Mouse (Mus musculus) limb, embryonic 14.5 days (tissue): ENCODE results near the gene Ccdc171. TPM values are rescaled to one million over a fixed set of nuclear protein-coding genes. Genes with fewer than 3 reads are reported as not detected.

Experiments
- ATAC-seq: fragments of 200-750 bp; cut with Nextera tagmentation; 2 replicates; pipeline ENCODE4 v1.8.0; 2017; ENCODE audit warnings: low read depth, moderate number of reproducible peaks, moderate TSS enrichment; ENCODE audit not compliant: low FRiP score
- DNase-seq: peaks from one replicate; pipeline ENCODE4 v3.0.0-alpha.2; 2015; ENCODE audit warnings: low spot score
- H3K27ac ChIP-seq: fragments of 300-500 bp; sonication (generic); replicated peaks from 2 replicates; pipeline ENCODE4 v1.5.1; 2014; ENCODE audit warnings: low read depth, mild to moderate bottlenecking, low read length, moderate library complexity, mixed read lengths
- H3K27me3 ChIP-seq: fragments of 300-500 bp; sonication (generic); 2 replicates; pipeline ENCODE4 v1.6.1; 2014; ENCODE audit warnings: low read length, mixed read lengths; ENCODE audit not compliant: control insufficient read depth, insufficient read depth
- H3K36me3 ChIP-seq: fragments of 300-500 bp; sonication (generic); 2 replicates; pipeline ENCODE4 v1.6.1; 2014; ENCODE audit warnings: mild to moderate bottlenecking, low read length, moderate library complexity, mixed read lengths; ENCODE audit not compliant: control insufficient read depth, insufficient read depth
- H3K4me1 ChIP-seq: fragments of 300-500 bp; sonication (generic); 2 replicates; pipeline ENCODE4 v1.6.1; 2014; ENCODE audit warnings: antibody characterized with exemption, low read length, mixed read lengths; ENCODE audit not compliant: control insufficient read depth, insufficient read depth
- H3K4me2 ChIP-seq: fragments of 300-500 bp; sonication (generic); replicated peaks from 2 replicates; pipeline ENCODE4 v1.6.1; 2014; ENCODE audit warnings: low read depth, mild to moderate bottlenecking, low read length, moderate library complexity; ENCODE audit not compliant: severe bottlenecking
- H3K4me3 ChIP-seq: fragments of 300-500 bp; sonication (generic); replicated peaks from 2 replicates; pipeline ENCODE4 v1.5.1; 2014; ENCODE audit warnings: low read length
- H3K9ac ChIP-seq: fragments of 300-500 bp; sonication (generic); 2 replicates; pipeline ENCODE4 v1.6.1; 2014; ENCODE audit warnings: mild to moderate bottlenecking, low read depth, low read length, moderate library complexity; ENCODE audit not compliant: severe bottlenecking
- H3K9me3 ChIP-seq: fragments of 300-500 bp; sonication (generic); 2 replicates; pipeline ENCODE4 v1.6.1; 2016; ENCODE audit warnings: low read length; ENCODE audit not compliant: control insufficient read depth
- POLR2A ChIP-seq: fragments of 200-500 bp; IDR thresholded peaks from 2 replicates; pipeline ENCODE4 v1.8.0; 2012; ENCODE audit warnings: inconsistent platforms, mild to moderate bottlenecking, moderate library complexity, borderline replicate concordance; ENCODE audit not compliant: insufficient read depth, insufficient read length; ENCODE audit errors: extremely low read depth
- WGBS: fragments of 180-500 bp; shearing (Covaris S2); extraction: QIAGEN DNeasy Blood & Tissue Kit; methylation state at CpG from one replicate; pipeline ENCODE4 v1.1.7; 2014; 5-methylcytosine and 5-hydroxymethylcytosine counted together
- polyA plus RNA-seq, 2 experiments: library from polyadenylated mRNA; depleted of rRNA in 1 of 2; stranded (reverse) in 1 of 2; unstranded in 1 of 2; fragments of >200 nt; fragmentation: Nextera tagmentation in 1 of 2; extraction: Ambion mirVana in 1 of 2; gene quantifications; 2 replicates each; pipeline versions ENCODE4 v1.2.1 to v1.2.3; 2012 to 2014

Gene Ccdc171
- polyA plus RNA-seq, 2 experiments, result 4.1 to 5.0 TPM

DNA sequence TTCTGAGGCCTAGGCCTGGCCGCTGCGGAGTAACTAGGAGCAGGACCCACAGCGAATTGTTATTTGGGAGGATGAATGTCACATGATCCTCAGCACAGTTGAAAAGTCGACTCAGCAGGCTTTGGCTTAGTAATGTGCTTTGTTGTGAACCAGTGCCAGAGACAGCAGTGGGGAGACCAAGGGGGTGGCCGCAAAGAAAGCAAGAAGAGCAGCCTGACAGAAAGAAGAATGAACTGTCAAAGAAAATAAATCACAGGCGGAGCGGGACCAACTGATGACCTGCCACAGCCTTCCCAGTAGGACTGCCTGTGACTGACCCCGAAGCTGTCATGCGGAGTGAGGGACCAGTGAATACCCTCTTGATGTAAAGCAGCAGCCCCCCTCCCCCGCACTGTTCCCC is 131.2 kb downstream of the Ccdc171 start:
- Histone ChIP-seq H3K9me3 (no peaks in the 10 kb centered on the region), H3K4me1 (peaks cover 10% of the 10 kb centered on the region), H3K27ac (no peak overlapping the region), H3K27me3 (no peaks in the 10 kb centered on the region), H3K4me2 (no peak overlapping the region), H3K9ac (0 out of 2 replicates have a peak overlapping the region, but pooled peaks have one; percentile 28), H3K36me3 (no peaks in the 10 kb centered on the region), H3K4me3 (no peak overlapping the region)
- 11% methylated on average over 10 of the region's 10 CpGs for WGBS
- no peak for TF ChIP-seq POLR2A
- ATAC-seq (peak; percentile 82; the same call in 1 of the 2 replicates), DNase-seq (peak; percentile 23)

DNA sequence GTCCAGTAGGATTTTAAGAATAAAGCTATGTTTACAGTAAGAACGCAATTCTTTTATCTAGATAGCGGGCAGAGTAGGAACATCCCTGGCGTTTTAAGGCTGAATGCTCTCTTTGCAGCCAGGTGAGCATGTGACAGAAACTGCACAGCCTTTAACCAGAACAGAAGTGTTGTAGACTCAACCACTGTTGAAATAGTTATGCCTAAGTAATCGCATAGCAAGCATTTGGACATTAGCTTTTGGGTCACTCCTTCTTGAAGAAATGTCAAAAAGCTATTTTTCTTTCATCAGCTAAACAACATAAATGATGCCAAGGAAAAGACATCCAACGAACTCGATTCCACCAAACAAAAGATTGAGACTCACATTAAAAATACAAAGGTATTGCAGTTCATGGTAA is 131.7 kb downstream of the Ccdc171 start:
- H3K27ac ChIP-seq, result no peak overlapping the region
- WGBS, result 66% methylated on average over 6 of the region's 6 CpGs
- ATAC-seq, result no peak

GRCm38 (mm10) chr4:83658415-83658814 is 133.1 kb downstream of the Ccdc171 start:
- H3K4me2 ChIP-seq, result no peak overlapping the region
- ATAC-seq, result no peak
- no peak overlapping the region for H3K4me3 ChIP-seq
- no peak for TF ChIP-seq POLR2A
- no peak overlapping the region for H3K27ac ChIP-seq
- peaks cover 10% of the 10 kb centered on the region for H3K4me1 ChIP-seq
- H3K9me3 ChIP-seq, result no peaks in the 10 kb centered on the region
- no peak overlapping the region for H3K9ac ChIP-seq
- WGBS, result 76% methylated on average over 10 of the region's 10 CpGs
- H3K27me3 ChIP-seq, result no peaks in the 10 kb centered on the region
- no peaks in the 10 kb centered on the region for H3K36me3 ChIP-seq
- no peak for DNase-seq

More for the DNA sequence above, 131.7 kb downstream of the Ccdc171 start:
- H3K4me1 ChIP-seq, result peaks cover 10% of the 10 kb centered on the region
- no peak overlapping the region for H3K4me3 ChIP-seq
- DNase-seq, result no peak
- TF ChIP-seq POLR2A, result no peak
- no peaks in the 10 kb centered on the region for H3K9me3 ChIP-seq
- no peaks in the 10 kb centered on the region for H3K27me3 ChIP-seq
- H3K4me2 ChIP-seq, result no peak overlapping the region
- no peak overlapping the region for H3K9ac ChIP-seq
- H3K36me3 ChIP-seq, result no peaks in the 10 kb centered on the region

GRCm38 (mm10) chr4:83659411-83659810 is 134.1 kb downstream of the Ccdc171 start:
- DNase-seq (peak; percentile 39), ATAC-seq (no peak)
- WGBS, result 44% methylated on average over 11 of the region's 11 CpGs
- no peak overlapping the region; the same call in 1 of the 2 replicates for H3K27ac ChIP-seq
- no peak overlapping the region for H3K4me2 ChIP-seq
- H3K4me3 ChIP-seq, result no peak overlapping the region
- H3K9me3 ChIP-seq, result no peaks in the 10 kb centered on the region
- peaks cover 10% of the 10 kb centered on the region for H3K4me1 ChIP-seq
- no peak for TF ChIP-seq POLR2A
- no peaks in the 10 kb centered on the region for H3K27me3 ChIP-seq
- no peak overlapping the region for H3K9ac ChIP-seq
- H3K36me3 ChIP-seq, result no peaks in the 10 kb centered on the region

DNA sequence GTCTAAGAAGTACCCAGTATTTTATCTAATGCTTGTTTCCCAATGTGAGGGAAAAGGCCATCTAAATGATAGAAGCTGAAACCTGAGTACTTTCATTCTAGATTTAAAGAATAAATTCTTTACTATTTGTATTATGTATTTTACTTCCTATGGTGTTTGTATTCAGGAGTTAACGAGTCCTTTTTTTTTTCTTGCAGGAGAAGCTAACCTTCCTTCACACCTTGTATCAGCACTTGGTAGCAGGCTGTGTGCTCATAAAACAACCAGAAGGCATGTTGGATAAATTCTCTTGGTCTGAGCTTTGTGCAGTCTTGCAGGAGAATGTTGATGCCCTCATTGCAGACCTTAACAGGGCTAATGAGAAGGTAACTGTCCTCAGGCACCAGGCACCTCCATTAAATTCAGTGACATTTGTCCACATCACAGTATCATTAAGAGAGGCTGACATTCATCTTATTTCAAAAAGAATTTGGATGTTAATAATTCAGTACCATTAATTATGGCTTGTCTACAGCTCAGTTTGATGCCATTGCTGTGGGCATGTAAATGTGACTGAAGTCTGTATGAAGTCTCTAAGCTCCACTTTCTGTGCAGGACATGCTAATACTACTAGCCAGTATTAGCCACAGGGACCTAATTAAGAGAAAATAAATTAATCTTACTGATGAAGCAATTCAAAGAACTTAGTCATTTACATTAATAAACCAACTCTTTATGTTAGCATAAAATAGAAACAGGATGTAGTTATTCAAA is 136.3 kb downstream of the Ccdc171 start:
- ATAC-seq (no peak), DNase-seq (no peak)
- H3K4me1 ChIP-seq, result peaks cover 8% of the 10 kb centered on the region; the same call in 1 of the 2 replicates
- no peak for TF ChIP-seq POLR2A
- H3K27ac ChIP-seq, result no peak overlapping the region
- H3K36me3 ChIP-seq, result no peaks in the 10 kb centered on the region
- H3K4me3 ChIP-seq, result no peak overlapping the region
- H3K9me3 ChIP-seq, result 0 out of 2 replicates have a peak, but pooled peaks cover 3% of the 10 kb centered on the region
- H3K9ac ChIP-seq, result no peak overlapping the region
- no peak overlapping the region for H3K4me2 ChIP-seq
- 42% methylated on average over 1 of the region's 1 CpGs for WGBS
- no peaks in the 10 kb centered on the region for H3K27me3 ChIP-seq

DNA sequence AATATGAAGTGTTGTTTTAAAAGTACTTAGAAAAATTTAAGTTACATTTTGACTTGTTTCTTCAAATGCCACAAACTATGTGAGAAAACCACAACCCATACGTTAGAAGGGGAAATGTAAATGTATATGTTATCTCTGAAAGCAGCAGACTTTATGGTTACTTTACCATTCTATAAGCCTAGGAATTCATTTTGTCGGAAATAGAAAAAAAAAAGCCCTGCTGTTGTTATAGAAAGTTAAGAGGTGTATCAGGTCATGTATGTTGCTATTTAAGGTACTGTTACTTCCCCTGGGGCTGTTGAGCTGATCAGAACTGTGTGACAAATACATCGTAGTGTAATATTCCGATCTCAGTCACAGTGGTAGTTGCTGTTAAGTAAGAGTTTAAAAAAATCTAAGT is 137.0 kb downstream of the Ccdc171 start:
- no peak overlapping the region for H3K4me3 ChIP-seq
- H3K4me1 ChIP-seq, result peaks cover 8% of the 10 kb centered on the region; the same call in 1 of the 2 replicates
- DNase-seq, result no peak
- no peak for TF ChIP-seq POLR2A
- H3K27me3 ChIP-seq, result no peaks in the 10 kb centered on the region
- WGBS, result 72% methylated on average over 4 of the region's 4 CpGs
- H3K27ac ChIP-seq, result no peak overlapping the region
- no peak overlapping the region for H3K4me2 ChIP-seq
- H3K9me3 ChIP-seq, result 0 out of 2 replicates have a peak, but pooled peaks cover 4% of the 10 kb centered on the region
- H3K36me3 ChIP-seq, result no peaks in the 10 kb centered on the region
- H3K9ac ChIP-seq, result no peak overlapping the region
- ATAC-seq, result no peak
